In genomic region chr2:14917585-14918247, GRCm38 (mm10) we compare ENCODE assay signal across 12 mouse cellular contexts.
DNase-seq lines count a peak whose midpoint lies in the region; ATAC-seq and TF ChIP-seq lines count a peak whose summit lies in the region.
"Had no signal": no experiment of that assay in that cellular context is flagged by ENCODE, and none has a peak within 500 bp of the region (broad histone marks: within the 10 kb centered on the region; RNA-seq: fewer than 3 reads in every experiment).

No protein-coding gene starts in this region.

- intact Hi-C loops in heart, postnatal 10 days (cut with DNase I): no loop called here

- no peaks in the 10 kb centered on the region for H3K27me3 ChIP-seq in forebrain, embryonic 13.5 days
- no peaks in the 10 kb centered on the region for H3K27me3 ChIP-seq in forebrain, embryonic 10.5 days (ENCODE audit: poor library complexity, severe bottlenecking)
- H3K27me3 ChIP-seq in embryonic facial prominence, embryonic 14.5 days (replicated peaks; ENCODE audit: control insufficient read depth, insufficient read depth, low read length): no peaks in the 10 kb centered on the region
- H3K27me3 ChIP-seq in midbrain, embryonic 13.5 days: no peaks in the 10 kb centered on the region
- H3K27me3 ChIP-seq in thymus, adult 2 months (ENCODE audit: control insufficient read depth, insufficient read depth, low read length): no peaks in the 10 kb centered on the region
- H3K27me3 ChIP-seq: embryonic facial prominence, embryonic 13.5 days; liver, embryonic 13.5 days had no signal

- DNase-seq in forebrain, embryonic 10.5 days (ENCODE audit: extremely low spot score, low spot score): no peak
- peak; percentile 51 for DNase-seq in embryonic facial prominence, embryonic 14.5 days (ENCODE audit: low spot score)
- DNase-seq in heart, postnatal 10 days: peak; percentile 48 to 53
- no peak for DNase-seq in thymus, postnatal 14 days
- DNase-seq in thymus, adult 2 months: no peak
- no peak for DNase-seq in layer of hippocampus, postnatal 25 days (ENCODE audit: extremely low spot score in 1 of 2, low spot score in 1 of 2)
- DNase-seq: kidney, adult 2 months; liver, embryonic 13.5 days had no signal

- no peak for TF ChIP-seq POLR2A in thymus, adult 2 months (IDR thresholded peaks at IDR 0.05; ENCODE audit: control insufficient read depth, extremely low read depth, insufficient read depth, low read length, poor library complexity)

- H3K9me3 ChIP-seq in forebrain, embryonic 13.5 days (replicated peaks): no peaks in the 10 kb centered on the region
- H3K9me3 ChIP-seq in forebrain, embryonic 10.5 days: no peaks in the 10 kb centered on the region
- H3K9me3 ChIP-seq in embryonic facial prominence, embryonic 14.5 days (ENCODE audit: control insufficient read depth, low read length): no peaks in the 10 kb centered on the region
- no peaks in the 10 kb centered on the region for H3K9me3 ChIP-seq in midbrain, embryonic 13.5 days
- H3K9me3 ChIP-seq: embryonic facial prominence, embryonic 13.5 days; G1E; liver, embryonic 13.5 days had no signal

- H3K27ac ChIP-seq in forebrain, embryonic 13.5 days: no peak overlapping the region
- H3K27ac ChIP-seq in forebrain, embryonic 10.5 days: no peak overlapping the region
- H3K27ac ChIP-seq in embryonic facial prominence, embryonic 14.5 days (replicated peaks; ENCODE audit: low read depth, low read length): no peak overlapping the region
- H3K27ac ChIP-seq in midbrain, embryonic 13.5 days: peak overlapping the region; percentile 60; the same call in 1 of the 2 replicates
- no peak overlapping the region for H3K27ac ChIP-seq in thymus, adult 2 months (ENCODE audit: control insufficient read depth, insufficient read depth, low read length)
- H3K27ac ChIP-seq: embryonic facial prominence, embryonic 13.5 days; liver, embryonic 13.5 days had no signal

- H3K4me3 ChIP-seq in forebrain, embryonic 13.5 days: no peak overlapping the region
- H3K4me3 ChIP-seq in forebrain, embryonic 10.5 days: no peak overlapping the region
- no peak overlapping the region for H3K4me3 ChIP-seq in embryonic facial prominence, embryonic 14.5 days (ENCODE audit: low read depth, low read length)
- no peak overlapping the region for H3K4me3 ChIP-seq in midbrain, embryonic 13.5 days (replicated peaks)
- H3K4me3 ChIP-seq in thymus, adult 2 months (ENCODE audit: control insufficient read depth, insufficient read depth, low read length): no peak overlapping the region
- H3K4me3 ChIP-seq: embryonic facial prominence, embryonic 13.5 days; liver, embryonic 13.5 days had no signal

- H3K4me1 ChIP-seq in forebrain, embryonic 13.5 days: peaks cover 9% of the 10 kb centered on the region; the same call in 1 of the 2 replicates
- H3K4me1 ChIP-seq in forebrain, embryonic 10.5 days: peaks cover 9% of the 10 kb centered on the region
- no peaks in the 10 kb centered on the region for H3K4me1 ChIP-seq in embryonic facial prominence, embryonic 14.5 days (ENCODE audit: control insufficient read depth, insufficient read depth, low read length)
- peaks cover 10% of the 10 kb centered on the region for H3K4me1 ChIP-seq in midbrain, embryonic 13.5 days (replicated peaks)
- no peaks in the 10 kb centered on the region for H3K4me1 ChIP-seq in thymus, adult 2 months (replicated peaks; ENCODE audit: control insufficient read depth, insufficient read depth, low read length)
- H3K4me1 ChIP-seq: embryonic facial prominence, embryonic 13.5 days; liver, embryonic 13.5 days had no signal

- H3K4me2 ChIP-seq in forebrain, embryonic 13.5 days: no peak overlapping the region
- H3K4me2 ChIP-seq in embryonic facial prominence, embryonic 14.5 days (ENCODE audit: low read depth, low read length): no peak overlapping the region
- H3K4me2 ChIP-seq in midbrain, embryonic 13.5 days (replicated peaks): no peak overlapping the region
- H3K4me2 ChIP-seq: embryonic facial prominence, embryonic 13.5 days; liver, embryonic 13.5 days had no signal

- H3K9ac ChIP-seq in forebrain, embryonic 13.5 days: no peak overlapping the region
- no peak overlapping the region for H3K9ac ChIP-seq in embryonic facial prominence, embryonic 14.5 days (ENCODE audit: low read depth, low read length)
- no peak overlapping the region for H3K9ac ChIP-seq in midbrain, embryonic 13.5 days (replicated peaks)
- H3K9ac ChIP-seq: embryonic facial prominence, embryonic 13.5 days; liver, embryonic 13.5 days had no signal

- peak; percentile 71 for ATAC-seq in forebrain, embryonic 13.5 days
- ATAC-seq in embryonic facial prominence, embryonic 14.5 days (ENCODE audit: low read depth): peak; percentile 62
- peak; percentile 92 for ATAC-seq in midbrain, embryonic 13.5 days

- WGBS in forebrain, embryonic 13.5 days: 81% methylated on average over 3 of the region's 3 CpGs
- 72% methylated on average over 3 of the region's 3 CpGs for WGBS in forebrain, embryonic 10.5 days
- WGBS in embryonic facial prominence, embryonic 14.5 days: 69% methylated on average over 3 of the region's 3 CpGs
- WGBS in midbrain, embryonic 13.5 days: 44% methylated on average over 3 of the region's 3 CpGs
- 94% methylated on average over 3 of the region's 3 CpGs for WGBS in thymus, adult 2 months

- no peaks in the 10 kb centered on the region for H3K36me3 ChIP-seq in forebrain, embryonic 13.5 days (ENCODE audit: poor library complexity, severe bottlenecking)
- no peaks in the 10 kb centered on the region for H3K36me3 ChIP-seq in forebrain, embryonic 10.5 days (replicated peaks)
- H3K36me3 ChIP-seq in embryonic facial prominence, embryonic 14.5 days (ENCODE audit: control insufficient read depth, insufficient read depth, low read length): no peaks in the 10 kb centered on the region
- H3K36me3 ChIP-seq in midbrain, embryonic 13.5 days: no peaks in the 10 kb centered on the region
- H3K36me3 ChIP-seq in thymus, adult 2 months (ENCODE audit: control insufficient read depth, insufficient read depth, low read length): no peaks in the 10 kb centered on the region
- H3K36me3 ChIP-seq: embryonic facial prominence, embryonic 13.5 days; G1E; liver, embryonic 13.5 days had no signal

- TF ChIP-seq CTCF in thymus, adult 2 months (IDR thresholded peaks at IDR 0.05; ENCODE audit: borderline replicate concordance, control insufficient read depth, extremely low read depth, insufficient read depth, low read length, poor library complexity): no peak

Comparison
In these comparisons a context has a peak if more than half of its experiments do, and no peak if none do; other contexts are left out.
1. DNase-seq: peak in embryonic facial prominence, embryonic 14.5 days (single experiment) and heart, postnatal 10 days (2 of 2); none in forebrain, embryonic 10.5 days (single experiment), thymus, postnatal 14 days (single experiment), thymus, adult 2 months (single experiment) and layer of hippocampus, postnatal 25 days (0 of 2).
2. Peak in every context shown above with its lines, with median percentiles within 50 percentile points of each other: ATAC-seq.